Mouse (Mus musculus) B cell, adult 67 days (primary cell): ENCODE measurements around the gene Tas2r109. TPM values are rescaled to one million over a fixed set of nuclear protein-coding genes. Genes with fewer than 3 reads are reported as not detected.

Experiments used
- total RNA-seq, 2 experiments: library from RNA; stranded (reverse); gene quantifications; 4 replicates each; pipeline ENCODE4 v1.2.4; 2023

Tas2r109 gene
- total RNA-seq, result not detected

GRCm38 (mm10) chr6:132980865-132981264 lies at the start of gene Tas2r109:
Gene Tas2r109, minus strand, starts transcription at chr6:132980965.

GRCm38 (mm10) chr6:132957819-132958218 lies 22.9 kb downstream of the Tas2r109 start, which contains the start of gene Tas2r131:
Gene Tas2r131, minus strand, starts transcription at chr6:132957919.

DNA sequence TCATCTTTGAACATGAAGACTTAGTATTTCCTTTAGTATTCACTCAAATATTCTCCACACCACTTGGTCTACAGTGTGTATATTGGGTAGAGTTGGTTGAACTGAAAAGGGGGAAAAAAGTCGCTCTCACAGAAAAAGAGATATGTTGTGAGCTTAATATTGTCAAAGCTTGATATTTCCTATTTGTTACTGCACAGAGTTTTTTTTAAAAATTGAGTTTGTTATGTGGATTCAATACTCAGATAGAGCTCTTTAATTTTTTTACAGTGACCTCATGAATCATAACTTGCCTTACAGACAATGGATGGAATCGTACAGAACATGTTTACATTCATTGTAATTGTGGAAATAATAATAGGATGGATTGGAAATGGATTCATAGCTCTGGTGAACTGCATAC lies 30.0 kb downstream of the Tas2r109 start, which contains the start of gene Tas2r129:
TSS of gene Tas2r129 (plus strand) at position 301 of the 400 bp plus-strand sequence.

Other genes starting within 250 kb of the Tas2r109 start
- gene Tas2r115, start 242.9 kb downstream of the Tas2r109 start, total RNA-seq, result not detected
- not detected for gene Tas2r124, start 226.2 kb downstream of the Tas2r109 start, total RNA-seq
- not detected for gene Tas2r102, start 218.8 kb downstream of the Tas2r109 start, total RNA-seq
- gene Tas2r136, start 202.8 kb downstream of the Tas2r109 start, total RNA-seq, result not detected
- not detected for gene Tas2r117, start 178.1 kb downstream of the Tas2r109 start, total RNA-seq
- not detected for gene Tas2r123, start 133.8 kb downstream of the Tas2r109 start, total RNA-seq
- not detected for gene Tas2r116, start 125.5 kb downstream of the Tas2r109 start, total RNA-seq
- not detected for gene Tas2r110, start 113.0 kb downstream of the Tas2r109 start, total RNA-seq
- gene Tas2r113, start 88.0 kb downstream of the Tas2r109 start, total RNA-seq, result not detected
- not detected for gene Tas2r125, start 71.3 kb downstream of the Tas2r109 start, total RNA-seq
- gene Tas2r129, start 29.9 kb downstream of the Tas2r109 start, total RNA-seq, result not detected
- not detected for gene Tas2r131, start 23.0 kb downstream of the Tas2r109 start, total RNA-seq
- not detected for gene Tas2r103, start 56.1 kb upstream of the Tas2r109 start, total RNA-seq
- not detected for gene Tas2r140, start 74.9 kb upstream of the Tas2r109 start, total RNA-seq
- 10 to 100 TPM; 13.0 to 13.3 TPM for gene Smim10l1, start 123.9 kb upstream of the Tas2r109 start, total RNA-seq